Mouse (Mus musculus): ENCODE measurements around the gene Cacna2d3.

Gene Cacna2d3

DNA sequence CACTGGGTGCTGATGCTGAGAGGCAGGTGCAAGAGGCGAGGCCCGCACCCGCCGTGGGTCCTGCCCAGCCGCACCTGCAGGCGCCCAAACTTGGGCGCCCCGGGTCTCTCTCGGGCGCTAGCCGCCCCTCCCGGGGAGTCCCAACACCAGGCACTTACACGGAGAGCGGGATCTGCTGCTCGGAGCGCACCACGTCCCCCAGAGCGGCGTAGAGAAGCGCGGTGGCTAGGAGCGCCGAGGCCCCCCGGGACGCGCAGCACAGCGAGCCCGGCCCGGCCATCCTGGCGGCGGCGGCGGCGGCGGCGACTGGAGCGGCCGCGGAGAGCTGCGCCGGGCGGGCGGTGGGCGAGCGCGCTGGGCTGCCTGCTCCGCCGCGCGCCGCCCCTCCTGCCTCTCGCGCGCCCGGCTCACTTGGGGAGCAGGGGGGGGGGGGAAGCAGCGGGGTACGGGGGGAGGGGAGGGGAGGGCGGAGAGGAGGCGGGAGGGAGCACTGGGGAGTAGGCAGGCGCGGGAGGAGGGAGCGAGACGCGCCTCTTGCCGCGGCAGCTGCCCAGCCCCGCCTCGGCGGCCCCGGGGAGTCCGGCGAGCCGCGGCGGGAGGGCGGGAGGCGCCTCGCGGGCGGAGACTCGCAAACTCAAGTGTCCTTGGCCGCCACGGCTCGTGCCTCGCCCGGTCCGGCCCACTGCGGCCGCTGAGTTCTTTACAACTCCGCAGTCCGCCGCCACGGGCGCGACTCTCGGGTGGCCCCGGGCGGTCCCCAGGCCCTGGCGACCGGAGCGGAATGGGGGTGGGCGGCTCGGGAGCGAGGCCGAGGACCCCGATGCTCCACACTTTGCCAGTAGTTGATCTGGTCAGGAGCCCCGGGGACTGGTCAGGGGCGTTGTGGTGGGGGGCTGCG lies at the start of gene Cacna2d3:
Gene Cacna2d3 (minus strand): TSS at position 377 of the 898 bp plus-strand sequence.
- in situ Hi-C loops (cut with MboI; ENCODE audit: low pct_unique_long_range_greater_than_20kb in 1 of 2, low sequenced_read_pairs in 2 of 2, unreplicated experiment in 1 of 2), result loop anchor here in 1 of 2 experiments (10.0 kb wide), 1 partner anchor 213 kb away; no protein-coding TSS in a partner anchor

GRCm38 (mm10) chr14:29769486-29769885 lies 47.8 kb upstream of the Cacna2d3 start:
- in situ Hi-C loops (cut with MboI; ENCODE audit: low pct_unique_long_range_greater_than_20kb in 1 of 2, low sequenced_read_pairs in 2 of 2, unreplicated experiment in 1 of 2), result no loop called here

DNA sequence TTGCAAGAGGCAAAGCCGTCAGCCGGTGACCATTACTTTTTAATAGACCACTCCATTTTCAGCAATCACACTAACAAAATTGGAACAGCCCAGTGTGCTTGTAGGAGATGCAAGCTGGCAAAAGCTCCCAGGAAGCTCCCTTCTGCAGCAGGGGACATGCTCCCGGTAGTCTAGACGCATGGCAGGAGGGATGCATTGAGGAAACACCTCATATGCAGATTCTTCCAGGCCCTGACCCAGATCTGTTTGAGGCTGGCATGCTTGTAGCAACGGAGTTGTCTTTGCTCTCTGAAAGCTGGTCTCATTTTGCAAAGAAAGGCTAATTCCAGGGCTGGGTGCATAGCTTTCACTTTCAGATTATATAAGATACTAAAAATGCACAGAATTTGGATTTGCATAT lies 31.2 kb upstream of the Cacna2d3 start:
- in situ Hi-C loops (cut with MboI; ENCODE audit: low pct_unique_long_range_greater_than_20kb in 1 of 2, low sequenced_read_pairs in 2 of 2, unreplicated experiment in 1 of 2), result no loop called here

DNA sequence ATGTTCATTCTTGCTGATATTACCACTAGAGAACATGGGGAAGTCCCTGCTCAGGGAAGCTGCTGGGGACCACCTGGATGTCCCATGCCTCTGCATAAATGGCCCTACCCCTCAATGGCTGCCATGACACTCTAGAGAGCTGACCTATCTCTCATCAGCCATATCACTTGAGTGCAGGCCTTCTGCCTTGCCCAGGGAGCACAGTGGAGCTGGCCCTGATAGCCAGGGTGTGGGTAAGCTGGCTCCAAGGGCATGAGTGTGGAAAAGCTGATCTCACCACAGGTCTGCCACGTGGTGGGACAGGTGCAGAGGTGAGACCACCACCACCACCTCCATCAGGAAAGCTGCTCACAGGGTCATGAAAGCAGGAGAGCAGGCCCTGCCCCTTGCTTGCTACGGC lies 17.1 kb upstream of the Cacna2d3 start:
- in situ Hi-C loops (cut with MboI; ENCODE audit: low pct_unique_long_range_greater_than_20kb in 1 of 2, low sequenced_read_pairs in 2 of 2, unreplicated experiment in 1 of 2), result no loop called here

DNA sequence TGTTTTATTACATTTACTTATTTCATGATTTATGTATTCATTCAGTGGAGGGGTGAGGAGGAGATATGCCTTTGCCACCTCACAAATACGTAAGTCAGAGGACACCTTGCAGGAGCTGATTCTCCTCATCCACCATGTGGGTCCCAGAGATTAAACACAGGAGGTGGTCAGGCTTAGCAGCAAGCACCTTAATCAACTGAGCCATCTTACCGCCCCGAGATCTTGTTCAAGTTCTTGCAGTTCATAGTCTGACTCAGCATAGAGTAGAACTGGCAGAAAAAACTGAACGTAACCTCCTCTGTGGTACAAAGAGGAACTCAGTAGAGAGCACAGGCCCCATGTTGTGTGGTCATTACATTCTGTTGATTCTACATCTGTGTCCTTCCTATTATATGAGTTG lies 8.6 kb upstream of the Cacna2d3 start:
- in situ Hi-C loops (cut with MboI; ENCODE audit: low pct_unique_long_range_greater_than_20kb in 1 of 2, low sequenced_read_pairs in 2 of 2, unreplicated experiment in 1 of 2), result no loop called here

DNA sequence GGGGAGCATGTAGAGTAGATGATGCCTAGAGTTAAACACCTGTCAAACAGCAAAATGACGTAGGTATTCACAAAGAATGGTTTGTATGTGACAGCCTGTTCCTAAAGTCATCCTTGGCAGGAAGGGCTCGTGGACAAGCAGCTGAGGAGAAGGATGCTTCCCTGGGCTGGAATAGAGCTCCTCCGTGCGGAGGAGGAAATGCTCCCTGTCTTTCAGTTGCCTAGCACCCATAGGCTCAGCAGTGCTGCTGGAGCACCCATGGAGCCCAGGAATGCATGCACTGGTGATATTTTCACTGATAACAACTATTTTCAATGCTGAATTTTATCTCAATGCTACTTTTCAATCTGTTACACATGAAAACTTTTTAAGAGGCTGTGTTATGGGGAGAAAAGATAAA lies 7.3 kb upstream of the Cacna2d3 start:
- in situ Hi-C loops (cut with MboI; ENCODE audit: low pct_unique_long_range_greater_than_20kb in 1 of 2, low sequenced_read_pairs in 2 of 2, unreplicated experiment in 1 of 2), result loop anchor here in 1 of 2 experiments (10.0 kb wide), 1 partner anchor 206 kb away; no protein-coding TSS in a partner anchor

- in situ Hi-C loops (cut with MboI; ENCODE audit: low pct_unique_long_range_greater_than_20kb in 1 of 2, low sequenced_read_pairs in 2 of 2, unreplicated experiment in 1 of 2), result loop anchor here in 1 of 2 experiments (10.0 kb wide), 1 partner anchor 207 kb away; no protein-coding TSS in a partner anchor
Observed at GRCm38 (mm10) chr14:29727596-29727995, 5.9 kb upstream of the Cacna2d3 start.

DNA sequence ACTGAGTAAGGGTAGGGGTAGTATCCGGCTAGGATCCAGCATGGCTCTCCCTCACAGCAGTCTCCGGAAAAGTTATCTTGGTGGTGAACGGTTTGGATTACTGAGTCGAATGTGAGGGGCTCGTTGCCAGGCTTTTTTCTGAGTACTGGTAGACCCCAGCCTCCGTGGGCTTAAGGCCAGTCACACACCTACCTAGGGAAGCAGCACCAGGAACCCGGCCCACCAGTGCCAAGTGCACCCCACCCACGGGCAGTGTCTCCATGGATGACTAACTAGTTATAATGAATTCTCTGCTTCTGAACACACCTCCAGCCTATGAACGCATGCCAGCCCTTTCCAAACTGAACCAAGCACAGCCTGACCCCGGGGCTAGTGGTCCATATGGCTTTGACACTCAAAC lies 1.6 kb upstream of the Cacna2d3 start:
- in situ Hi-C loops (cut with MboI; ENCODE audit: low pct_unique_long_range_greater_than_20kb in 1 of 2, low sequenced_read_pairs in 2 of 2, unreplicated experiment in 1 of 2), result loop anchor here in 1 of 2 experiments (10.0 kb wide), 1 partner anchor 212 kb away; no protein-coding TSS in a partner anchor

- in situ Hi-C loops (cut with MboI; ENCODE audit: low pct_unique_long_range_greater_than_20kb in 1 of 2, low sequenced_read_pairs in 2 of 2, unreplicated experiment in 1 of 2), result loop anchor here in 1 of 2 experiments (10.0 kb wide), 1 partner anchor 212 kb away; no protein-coding TSS in a partner anchor
Observed at GRCm38 (mm10) chr14:29722386-29723221, 940 bp upstream of the Cacna2d3 start.

- in situ Hi-C loops (cut with MboI; ENCODE audit: low pct_unique_long_range_greater_than_20kb in 1 of 2, low sequenced_read_pairs in 2 of 2, unreplicated experiment in 1 of 2), result loop anchor here in 1 of 2 experiments (10.0 kb wide), 1 partner anchor 214 kb away; no protein-coding TSS in a partner anchor
Observed at GRCm38 (mm10) chr14:29721131-29721487, 555 bp downstream of the Cacna2d3 start.

GRCm38 (mm10) chr14:29720334-29720911 lies 1.2 kb downstream of the Cacna2d3 start:
- in situ Hi-C loops (cut with MboI; ENCODE audit: low pct_unique_long_range_greater_than_20kb in 1 of 2, low sequenced_read_pairs in 2 of 2, unreplicated experiment in 1 of 2), result loop anchor here in 1 of 2 experiments (10.0 kb wide), 1 partner anchor 214 kb away; no protein-coding TSS in a partner anchor

DNA sequence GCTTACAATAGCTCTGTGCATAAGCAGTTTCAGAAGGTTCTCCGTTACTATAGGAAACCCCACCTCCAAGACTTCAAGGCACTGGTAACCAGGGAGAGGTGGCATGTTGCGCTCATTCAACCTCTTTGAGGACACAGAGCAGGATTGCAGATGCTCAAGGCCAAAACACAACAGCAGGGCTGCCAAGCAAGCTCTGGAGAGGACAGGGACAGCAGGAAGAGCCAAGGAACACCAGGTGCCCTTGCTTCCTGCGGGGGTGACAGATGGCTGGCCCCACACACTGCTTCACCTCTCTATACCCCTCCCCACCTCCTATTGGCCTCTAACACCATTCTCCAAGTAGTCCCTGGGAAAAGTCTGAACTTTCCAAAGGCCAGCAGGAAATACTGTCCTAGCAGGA lies 9.0 kb downstream of the Cacna2d3 start:
- in situ Hi-C loops (cut with MboI; ENCODE audit: low pct_unique_long_range_greater_than_20kb in 1 of 2, low sequenced_read_pairs in 2 of 2, unreplicated experiment in 1 of 2), result loop anchor here in 1 of 2 experiments (10.0 kb wide), 1 partner anchor 232 kb away; no protein-coding TSS in a partner anchor

- in situ Hi-C loops (cut with MboI; ENCODE audit: low pct_unique_long_range_greater_than_20kb in 1 of 2, low sequenced_read_pairs in 2 of 2, unreplicated experiment in 1 of 2), result no loop called here
Observed at GRCm38 (mm10) chr14:29707561-29708335, 13.9 kb downstream of the Cacna2d3 start.

- in situ Hi-C loops (cut with MboI; ENCODE audit: low pct_unique_long_range_greater_than_20kb in 1 of 2, low sequenced_read_pairs in 2 of 2, unreplicated experiment in 1 of 2), result no loop called here
Observed at GRCm38 (mm10) chr14:29702762-29703161, 18.9 kb downstream of the Cacna2d3 start.

- in situ Hi-C loops (cut with MboI; ENCODE audit: low pct_unique_long_range_greater_than_20kb in 1 of 2, low sequenced_read_pairs in 2 of 2, unreplicated experiment in 1 of 2), result no loop called here
Observed at GRCm38 (mm10) chr14:29696131-29696530, 25.5 kb downstream of the Cacna2d3 start.

DNA sequence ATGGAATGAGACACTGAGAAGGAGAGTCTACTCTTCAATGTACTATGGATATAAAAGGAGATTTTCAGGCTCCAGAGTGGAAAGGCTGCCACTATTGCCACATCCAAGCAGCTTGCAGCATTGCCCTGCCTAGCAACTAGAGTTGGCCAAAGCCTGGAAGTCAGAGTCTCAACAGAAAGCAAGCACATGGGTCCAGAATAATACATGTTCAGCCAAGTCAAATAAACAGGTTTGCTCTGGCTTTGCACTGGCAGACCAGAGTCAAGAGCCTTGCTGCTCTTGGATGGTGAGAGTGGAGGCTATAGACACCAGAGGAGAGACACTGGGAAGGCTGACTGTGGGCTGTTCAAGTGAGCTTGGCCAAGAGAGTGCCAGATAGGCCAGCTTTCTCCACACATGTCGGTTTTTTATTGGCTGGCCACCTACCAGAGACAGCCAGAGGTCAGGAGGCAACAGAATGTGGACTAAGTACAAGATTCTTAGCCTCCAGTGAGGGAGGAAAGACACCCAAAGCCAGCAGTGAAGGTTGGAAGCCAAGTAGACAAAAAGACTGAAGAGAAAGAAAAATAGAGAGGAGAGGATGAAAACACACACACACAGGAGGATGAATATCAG lies 49.1 kb downstream of the Cacna2d3 start:
- in situ Hi-C loops (cut with MboI; ENCODE audit: low pct_unique_long_range_greater_than_20kb in 1 of 2, low sequenced_read_pairs in 2 of 2, unreplicated experiment in 1 of 2), result no loop called here

GRCm38 (mm10) chr14:29669826-29670225 lies 51.8 kb downstream of the Cacna2d3 start:
- in situ Hi-C loops (cut with MboI; ENCODE audit: low pct_unique_long_range_greater_than_20kb in 1 of 2, low sequenced_read_pairs in 2 of 2, unreplicated experiment in 1 of 2), result no loop called here
